Mouse (Mus musculus): Measurements from ENCODE around the gene Golga2. TPM values are rescaled to one million over a fixed set of nuclear protein-coding genes. Genes with fewer than 3 reads are reported as not detected.

Gene Golga2
- polyA plus RNA-seq, 1 experiment: 54.6 TPM

DNA sequence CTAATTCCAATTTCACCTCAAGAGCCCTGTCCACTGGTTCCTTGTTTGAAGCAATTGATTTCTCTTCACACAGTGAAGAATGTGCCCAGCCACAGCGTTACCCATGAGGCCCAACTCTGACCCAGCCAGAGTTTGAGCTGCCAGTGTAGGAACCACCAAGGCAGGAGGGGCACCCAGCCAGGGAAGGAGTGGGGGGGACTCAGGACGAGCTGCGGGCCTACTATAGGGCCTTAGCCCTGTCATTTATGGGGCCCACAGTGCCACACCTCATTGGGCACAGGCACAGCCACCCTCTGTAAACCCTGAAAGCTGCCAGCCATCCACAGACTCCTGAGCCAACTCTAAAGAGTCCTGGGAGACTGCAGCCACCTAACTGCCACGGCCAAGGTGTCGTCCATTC, 32.6 kb upstream of the Golga2 start:
- DNase-seq (ENCODE audit: low read depth): no peak
- TF ChIP-seq POLR2A (IDR thresholded peaks at IDR 0.05; ENCODE audit: borderline replicate concordance, extremely low read depth, insufficient read depth, insufficient read length, poor library complexity, severe bottlenecking) (no peak), CTCF (IDR thresholded peaks at IDR 0.05; ENCODE audit: borderline replicate concordance, extremely low read depth, insufficient read depth, insufficient read length) (no peak)

- no peak for DNase-seq (ENCODE audit: low read depth)
- TF ChIP-seq CTCF (IDR thresholded peaks at IDR 0.05; ENCODE audit: borderline replicate concordance, extremely low read depth, insufficient read depth, insufficient read length) (no peak), POLR2A (IDR thresholded peaks at IDR 0.05; ENCODE audit: borderline replicate concordance, extremely low read depth, insufficient read depth, insufficient read length, poor library complexity, severe bottlenecking) (no peak)
Observed at GRCm38 (mm10) chr2:32256273-32256672, 30.9 kb upstream of the Golga2 start.

DNA sequence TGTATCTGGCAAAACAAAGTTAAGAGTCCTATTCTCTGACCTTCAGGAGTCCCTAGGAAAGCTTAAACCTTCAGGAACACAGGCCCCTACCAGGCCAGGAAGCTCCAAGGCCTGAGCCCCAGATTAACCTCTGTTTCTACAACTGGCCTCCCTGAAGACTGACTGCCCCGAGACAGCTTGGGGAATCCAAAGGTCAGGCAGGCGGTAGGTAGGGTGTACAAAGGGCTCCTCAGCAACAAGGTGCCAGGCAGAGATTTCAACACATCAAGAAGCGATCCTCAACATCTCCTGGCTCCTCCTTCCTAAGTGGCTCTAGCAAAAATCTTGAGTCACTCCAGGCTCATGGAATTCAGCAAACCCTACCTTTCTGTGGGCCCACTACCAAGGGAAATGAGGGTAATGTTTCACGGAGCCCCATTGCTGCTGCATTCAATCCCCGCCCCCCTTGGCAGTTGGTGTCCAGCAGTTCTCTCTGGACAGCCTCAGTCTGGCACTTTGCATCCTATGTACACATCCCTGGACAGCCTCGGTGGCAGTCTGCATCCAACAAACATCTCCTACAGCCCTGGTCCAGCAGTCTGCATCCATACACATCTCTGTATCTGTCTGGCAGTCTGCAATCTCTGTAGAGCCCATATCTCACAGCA, 28.2 kb upstream of the Golga2 start:
- no peak for DNase-seq (ENCODE audit: low read depth)
- no peak for TF ChIP-seq CTCF (IDR thresholded peaks at IDR 0.05; ENCODE audit: borderline replicate concordance, extremely low read depth, insufficient read depth, insufficient read length)

DNA sequence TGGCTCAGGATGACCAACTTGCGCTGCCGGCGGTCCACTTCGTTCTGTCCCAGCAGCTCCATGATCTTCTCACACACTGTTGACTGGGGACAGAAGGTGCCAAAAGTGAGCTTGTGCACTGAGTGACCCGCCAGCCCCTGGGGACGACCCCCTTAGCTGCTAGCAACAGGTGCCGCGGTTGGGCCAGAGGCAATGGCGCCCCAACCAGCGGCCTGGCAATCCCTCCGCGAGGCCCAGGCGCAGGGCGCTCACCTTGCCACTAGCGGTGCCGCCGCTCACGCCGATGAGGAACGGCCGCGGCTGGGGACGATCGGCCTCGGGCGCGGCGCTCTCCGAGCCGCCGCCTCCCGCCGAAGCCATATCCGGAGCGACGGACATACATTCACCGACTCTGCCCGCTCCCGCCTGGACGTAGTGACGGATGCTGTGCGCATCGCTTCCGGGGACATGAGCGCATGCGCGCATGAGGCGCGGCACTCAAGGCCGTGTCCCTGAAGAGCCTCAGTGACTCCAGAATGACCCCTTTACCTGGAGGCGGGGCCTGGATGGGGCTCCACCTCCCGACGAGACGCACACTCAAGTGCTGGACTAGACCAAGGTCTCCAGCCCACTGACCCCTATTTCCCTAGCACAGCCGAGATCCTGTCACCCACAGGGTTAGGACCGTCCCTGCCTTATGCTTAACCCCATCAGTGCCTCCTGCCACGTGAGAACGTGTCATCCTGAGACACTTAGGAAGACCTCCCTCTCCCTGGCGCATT, 27.3 kb upstream of the Golga2 start, which contains the start of gene Uck1:
Gene Uck1, minus strand, starts transcription at position 503 of the 761 bp plus-strand sequence.
- TF ChIP-seq CTCF (IDR thresholded peaks at IDR 0.05; ENCODE audit: borderline replicate concordance, extremely low read depth, insufficient read depth, insufficient read length): no peak
- peak; percentile 52; the same call in 1 of the 2 replicates for TF ChIP-seq POLR2A (IDR thresholded peaks at IDR 0.05; ENCODE audit: borderline replicate concordance, extremely low read depth, insufficient read depth, insufficient read length, poor library complexity, severe bottlenecking)
- DNase-seq (ENCODE audit: low read depth): peak; percentile 93

DNA sequence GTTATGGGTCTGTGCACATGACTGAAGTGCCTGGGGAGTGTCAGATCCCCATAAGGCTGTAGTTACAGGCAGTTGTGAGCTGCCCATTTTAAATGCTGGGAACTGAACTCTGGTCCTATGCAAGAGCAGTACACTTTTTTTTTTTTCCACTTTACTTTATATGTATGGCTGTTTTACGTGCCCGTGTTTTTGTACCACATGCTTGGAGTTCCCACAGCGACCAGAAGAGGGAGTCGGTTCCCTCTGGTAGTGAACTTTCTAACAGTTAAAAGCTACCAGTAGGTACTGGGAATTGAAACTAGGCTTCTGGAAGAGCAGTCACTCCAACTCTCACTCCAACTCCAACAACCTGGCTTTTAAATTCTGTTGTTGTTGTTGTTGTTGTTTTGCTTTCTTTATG, 26.5 kb upstream of the Golga2 start:
- no peak for TF ChIP-seq POLR2A (IDR thresholded peaks at IDR 0.05; ENCODE audit: borderline replicate concordance, extremely low read depth, insufficient read depth, insufficient read length, poor library complexity, severe bottlenecking)
- peak; percentile 38; the same call in 1 of the 2 replicates for TF ChIP-seq CTCF (IDR thresholded peaks at IDR 0.05; ENCODE audit: borderline replicate concordance, extremely low read depth, insufficient read depth, insufficient read length)
- DNase-seq (ENCODE audit: low read depth): peak; percentile 34

- no peak for DNase-seq (ENCODE audit: low read depth)
- TF ChIP-seq POLR2A (IDR thresholded peaks at IDR 0.05; ENCODE audit: borderline replicate concordance, extremely low read depth, insufficient read depth, insufficient read length, poor library complexity, severe bottlenecking): no peak
- TF ChIP-seq CTCF (IDR thresholded peaks at IDR 0.05; ENCODE audit: borderline replicate concordance, extremely low read depth, insufficient read depth, insufficient read length): no peak
Observed at GRCm38 (mm10) chr2:32275823-32276222, 11.4 kb upstream of the Golga2 start.

GRCm38 (mm10) chr2:32282289-32282688, 4.9 kb upstream of the Golga2 start:
- TF ChIP-seq POLR2A (IDR thresholded peaks at IDR 0.05; ENCODE audit: borderline replicate concordance, extremely low read depth, insufficient read depth, insufficient read length, poor library complexity, severe bottlenecking) (no peak), CTCF (IDR thresholded peaks at IDR 0.05; ENCODE audit: borderline replicate concordance, extremely low read depth, insufficient read depth, insufficient read length) (no peak)
- no peak for DNase-seq (ENCODE audit: low read depth)

DNA sequence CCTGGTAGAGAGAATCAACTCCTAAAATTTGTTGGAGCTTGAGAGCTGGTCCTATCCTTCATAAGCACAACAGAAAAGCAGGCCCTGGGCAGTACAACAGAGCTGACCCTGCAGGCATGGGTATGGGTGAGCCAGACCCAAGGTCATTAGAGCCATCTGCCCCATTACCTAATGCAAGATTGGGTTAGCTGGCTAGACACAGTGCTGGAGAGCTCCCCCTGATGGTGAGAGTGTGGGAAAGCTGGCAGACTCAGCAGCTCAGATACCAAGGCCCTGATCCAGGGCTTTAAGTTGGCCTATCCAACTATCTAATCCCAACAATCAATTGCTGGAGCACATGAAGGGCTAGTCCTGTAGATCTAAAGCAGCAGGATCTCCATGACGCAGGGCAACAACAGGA, 4.5 kb upstream of the Golga2 start:
- TF ChIP-seq CTCF (IDR thresholded peaks at IDR 0.05; ENCODE audit: borderline replicate concordance, extremely low read depth, insufficient read depth, insufficient read length) (peak; percentile 62; the same call in 1 of the 2 replicates), POLR2A (IDR thresholded peaks at IDR 0.05; ENCODE audit: borderline replicate concordance, extremely low read depth, insufficient read depth, insufficient read length, poor library complexity, severe bottlenecking) (no peak)
- DNase-seq (ENCODE audit: low read depth): peak; percentile 36

- no peak for TF ChIP-seq CTCF (IDR thresholded peaks at IDR 0.05; ENCODE audit: borderline replicate concordance, extremely low read depth, insufficient read depth, insufficient read length)
- no peak for TF ChIP-seq POLR2A (IDR thresholded peaks at IDR 0.05; ENCODE audit: borderline replicate concordance, extremely low read depth, insufficient read depth, insufficient read length, poor library complexity, severe bottlenecking)
- DNase-seq (ENCODE audit: low read depth): no peak
Observed at GRCm38 (mm10) chr2:32283986-32284385, 3.2 kb upstream of the Golga2 start.

DNA sequence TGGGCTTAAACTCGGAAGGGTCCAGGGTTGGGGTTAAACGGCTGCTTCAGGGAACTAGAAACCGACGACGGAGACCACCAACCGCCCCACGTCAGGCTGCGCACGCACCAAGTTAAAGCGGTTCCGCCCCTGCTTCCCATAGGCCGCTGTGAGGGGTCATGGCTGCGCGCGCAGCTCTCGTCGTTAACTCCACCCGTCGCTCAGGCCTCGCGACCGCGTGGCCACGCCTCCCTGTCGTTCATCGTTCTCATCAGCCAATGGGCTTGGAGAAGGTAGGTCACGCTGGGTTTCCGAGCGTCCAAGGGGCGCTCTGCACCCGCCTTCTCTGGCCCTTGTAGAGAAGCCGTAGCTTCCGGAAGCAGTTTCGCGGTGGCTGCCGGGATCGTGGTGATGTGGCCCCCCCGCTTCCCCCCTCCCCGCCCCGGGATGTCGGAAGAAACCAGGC, 761 bp downstream of the Golga2 start, which contains the start of gene Swi5:
Gene Swi5, minus strand, starts transcription at position 153 of the 445 bp plus-strand sequence.
- DNase-seq (ENCODE audit: low read depth): peak; percentile 100
- TF ChIP-seq POLR2A (IDR thresholded peaks at IDR 0.05; ENCODE audit: borderline replicate concordance, extremely low read depth, insufficient read depth, insufficient read length, poor library complexity, severe bottlenecking): peak; percentile 63; the same call in 1 of the 2 replicates
- no peak for TF ChIP-seq CTCF (IDR thresholded peaks at IDR 0.05; ENCODE audit: borderline replicate concordance, extremely low read depth, insufficient read depth, insufficient read length)

- no peak for DNase-seq (ENCODE audit: low read depth)
- TF ChIP-seq POLR2A (IDR thresholded peaks at IDR 0.05; ENCODE audit: borderline replicate concordance, extremely low read depth, insufficient read depth, insufficient read length, poor library complexity, severe bottlenecking): no peak
- TF ChIP-seq CTCF (IDR thresholded peaks at IDR 0.05; ENCODE audit: borderline replicate concordance, extremely low read depth, insufficient read depth, insufficient read length): no peak
Observed at GRCm38 (mm10) chr2:32288371-32288931, 1.3 kb downstream of the Golga2 start.

All from brain, embryonic 14.5 days (tissue).